Mouse (Mus musculus) olfactory bulb, adult 2 months (tissue): ENCODE data around the gene Hs3st3a1.

Experiments used
- CTCF ChIP-seq: fragments of 200-500 bp; IDR thresholded peaks from 2 replicates; pipeline ENCODE4 v1.5.1; 2012; ENCODE audit warnings: low read depth, mild to moderate bottlenecking, low read length, moderate library complexity; ENCODE audit not compliant: insufficient read depth
- POLR2A ChIP-seq: fragments of 200-500 bp; IDR thresholded peaks from 2 replicates; pipeline ENCODE4 v1.6.1; 2012; ENCODE audit warnings: mild to moderate bottlenecking, low read depth, low read length, moderate library complexity; ENCODE audit not compliant: insufficient read depth

DNA sequence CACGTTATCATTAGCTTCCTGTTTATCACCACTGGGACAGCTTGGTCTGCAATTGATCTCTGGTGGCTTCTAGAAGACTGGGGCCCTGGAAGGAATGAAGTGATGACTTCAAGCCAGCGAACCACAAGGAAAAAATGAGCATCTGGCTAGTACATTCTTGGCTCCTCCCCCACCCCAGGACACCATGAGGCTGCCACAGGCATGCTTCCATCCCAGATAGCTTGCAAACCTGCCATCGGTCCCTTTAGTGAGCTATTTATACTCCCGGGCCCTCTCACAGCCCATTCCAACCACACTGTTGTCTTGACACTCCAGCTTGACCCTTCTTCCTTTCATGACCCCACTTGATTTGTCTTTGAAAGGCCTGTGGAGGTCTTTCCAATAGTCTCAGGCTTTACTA, 127.6 kb downstream of the Hs3st3a1 start:
- TF ChIP-seq POLR2A (no peak), CTCF (no peak)
